Mouse (Mus musculus): Measurements from ENCODE around the gene Amph.

DNA sequence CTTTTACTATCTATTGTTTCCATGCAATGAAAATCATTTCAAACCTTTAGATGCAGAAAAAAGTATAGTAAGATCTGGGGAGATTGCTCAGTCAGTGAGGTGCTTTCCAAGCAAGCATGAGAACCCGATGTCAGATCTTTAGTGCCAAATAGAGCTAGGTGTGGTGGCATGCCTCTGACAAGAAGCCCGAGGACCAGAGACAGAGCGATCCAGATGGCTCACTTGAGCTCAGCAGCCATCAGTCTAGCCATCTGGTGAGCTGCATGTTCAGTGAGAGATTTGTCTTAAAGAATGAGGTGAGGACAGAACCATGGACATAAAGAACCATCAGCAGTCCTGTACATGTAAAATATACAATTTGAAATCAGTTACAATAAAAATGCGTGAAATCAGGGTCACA is 149.1 kb downstream of the Amph start:
- TF ChIP-seq CTCF (IDR thresholded peaks at IDR 0.05) (no peak), EP300 (IDR thresholded peaks at IDR 0.05) (no peak)

All from lung, postnatal 0 days (tissue).